Mouse (Mus musculus): ENCODE data around the gene Gpc2.

Gene Gpc2

DNA sequence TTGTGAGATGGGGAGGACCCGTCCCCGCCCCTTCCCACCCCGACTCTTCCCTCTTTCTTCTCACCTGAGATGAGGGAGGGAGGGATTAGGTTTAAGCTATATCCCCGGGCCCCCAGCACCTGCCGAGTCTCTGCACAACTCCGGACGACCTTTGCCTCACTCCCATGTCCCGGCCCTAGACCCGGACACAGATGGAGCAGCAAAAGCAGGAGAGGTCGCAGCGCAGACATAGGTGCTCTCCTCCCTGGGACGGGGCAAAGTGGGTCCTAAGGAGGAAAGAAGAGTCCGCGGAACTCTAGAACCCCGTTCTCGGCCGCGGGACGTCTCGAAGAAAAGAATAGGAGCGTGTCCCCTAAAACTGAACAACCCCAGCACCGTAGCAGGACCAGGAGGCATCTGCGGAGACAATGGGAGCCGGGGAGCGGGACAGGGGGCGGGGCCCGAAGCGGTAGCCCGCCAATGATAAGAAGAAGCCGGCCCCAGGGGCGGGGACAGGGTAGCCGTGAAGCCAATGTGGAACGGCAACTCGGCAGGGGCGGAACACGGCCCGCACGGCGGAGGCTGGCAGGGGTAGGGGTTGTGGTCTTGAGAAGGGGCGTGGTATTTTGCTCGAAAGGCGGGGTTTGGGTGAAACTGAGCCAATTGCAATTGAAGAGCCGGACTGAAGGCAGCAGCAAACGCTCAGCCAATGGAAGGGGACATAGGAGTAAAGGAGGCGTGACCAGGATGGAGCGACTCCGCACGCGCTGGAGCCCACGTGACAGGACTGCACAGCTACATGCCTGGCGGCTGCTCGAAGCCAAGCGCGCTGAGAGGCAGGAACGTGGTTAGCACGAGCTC is at the start of gene Gpc2, which contains the start of the genes Gm43720 and Stag3:
TSS of gene Gpc2 (minus strand) at position 421 of the 840 bp plus-strand sequence.
TSS of gene Gm43720 (minus strand) at position 374 of the 840 bp plus-strand sequence.
TSS of gene Stag3 (plus strand) at position 656 of the 840 bp plus-strand sequence.
- peak; percentile 68 to 86 for DNase-seq (ENCODE audit: low spot score in 2 of 2)

DNA sequence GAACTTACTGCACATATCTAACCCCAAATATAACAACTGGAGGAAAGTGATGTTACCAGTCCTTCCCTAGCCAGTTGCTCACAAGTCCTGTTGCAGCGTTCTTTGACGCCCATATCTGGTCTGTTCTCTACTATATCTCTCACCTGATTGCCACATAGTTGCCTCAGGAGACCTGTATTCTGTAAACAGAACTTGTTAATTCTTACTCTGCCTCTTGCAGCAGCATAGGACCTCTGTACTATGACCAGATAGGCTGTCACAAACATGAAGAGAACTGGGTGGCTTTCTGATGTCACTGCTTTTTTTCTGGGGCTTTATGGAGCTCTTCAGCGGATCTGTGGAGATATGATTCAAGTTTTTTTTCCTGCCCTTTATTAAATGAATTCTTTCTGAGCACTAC is 33.0 kb upstream of the Gpc2 start:
- DNase-seq (ENCODE audit: low spot score in 2 of 2), result no peak

DNA sequence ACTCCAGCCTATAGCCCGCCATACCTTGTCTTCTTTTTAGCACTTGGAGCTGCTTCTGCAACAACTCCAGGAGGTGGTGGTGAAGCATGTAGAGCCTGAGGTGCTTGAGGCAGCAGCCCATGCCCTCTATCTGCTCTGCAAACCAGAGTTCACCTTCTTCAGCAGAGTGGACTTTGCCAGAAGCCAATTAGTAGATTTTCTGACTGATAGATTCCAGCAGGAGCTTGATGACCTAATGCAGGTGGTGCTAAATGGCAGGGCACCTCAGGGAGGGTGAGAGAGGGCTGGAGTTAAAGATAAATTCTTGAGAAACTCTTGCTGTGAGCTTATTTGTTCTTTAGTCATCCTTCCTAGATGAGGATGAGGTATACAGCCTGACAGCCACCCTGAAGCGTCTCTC is 19.8 kb upstream of the Gpc2 start:
- no peak for DNase-seq (ENCODE audit: low spot score in 2 of 2)

DNA sequence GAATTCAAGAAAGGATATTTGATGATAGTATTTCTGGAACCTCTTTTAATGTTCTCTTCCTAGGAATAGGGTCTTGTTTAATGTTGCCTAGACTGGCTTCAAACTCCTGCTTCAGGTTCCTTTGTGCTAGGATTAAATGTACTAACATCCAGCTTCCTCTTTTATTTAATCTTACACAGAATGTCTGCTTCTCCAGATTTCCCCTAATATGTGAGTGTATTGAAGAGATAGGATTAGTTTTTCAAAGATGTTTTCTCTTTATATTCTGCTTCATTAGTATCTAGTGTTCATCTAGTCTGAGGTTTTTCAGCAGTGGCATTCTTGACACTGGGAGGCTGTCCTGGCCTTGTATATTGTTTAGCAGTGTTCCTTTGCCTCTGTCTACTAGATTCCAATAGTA is 14.4 kb upstream of the Gpc2 start:
- DNase-seq (ENCODE audit: low spot score in 2 of 2), result no peak

DNA sequence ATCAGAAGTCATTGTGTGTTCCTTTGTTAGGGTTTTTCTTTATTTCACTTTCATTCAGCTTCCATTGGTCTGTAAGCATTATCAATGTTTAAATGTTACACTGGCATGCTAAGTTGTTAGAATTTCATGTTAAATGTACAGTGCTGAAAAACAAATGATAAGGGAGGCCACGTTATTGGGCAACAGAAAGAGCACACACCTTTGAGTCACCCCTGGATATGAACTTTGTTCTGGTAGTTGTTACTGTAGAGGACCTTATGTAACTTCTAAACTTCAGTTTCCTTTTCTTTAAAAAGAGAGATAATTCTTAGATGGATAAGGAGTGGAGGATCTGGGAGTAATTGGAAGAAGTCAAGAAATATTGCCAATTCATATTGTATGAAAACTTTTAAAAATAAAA is 11.8 kb upstream of the Gpc2 start:
- no peak for DNase-seq (ENCODE audit: low spot score in 2 of 2)

DNA sequence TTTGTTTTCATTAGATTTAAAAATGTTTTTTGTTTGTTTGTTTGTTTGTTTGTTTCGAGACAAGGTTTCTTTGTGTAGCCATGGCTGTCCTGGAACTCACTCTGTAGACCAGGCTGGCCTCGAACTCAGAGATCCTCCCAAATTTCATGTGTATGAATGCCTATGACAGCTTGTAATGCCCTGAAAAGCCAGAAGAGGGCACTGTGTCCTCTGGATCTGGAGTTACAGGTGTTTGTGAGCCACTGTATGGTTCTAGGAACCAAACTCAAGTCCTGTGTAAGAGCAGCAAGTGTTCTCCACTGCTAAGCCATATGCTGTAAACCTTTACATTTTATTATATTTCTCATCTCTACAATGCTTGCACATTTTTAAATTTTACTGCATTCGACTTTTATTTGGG is 8.1 kb upstream of the Gpc2 start:
- peak in 1 of 2 experiments; percentile 51 for DNase-seq (ENCODE audit: low spot score in 2 of 2)

DNA sequence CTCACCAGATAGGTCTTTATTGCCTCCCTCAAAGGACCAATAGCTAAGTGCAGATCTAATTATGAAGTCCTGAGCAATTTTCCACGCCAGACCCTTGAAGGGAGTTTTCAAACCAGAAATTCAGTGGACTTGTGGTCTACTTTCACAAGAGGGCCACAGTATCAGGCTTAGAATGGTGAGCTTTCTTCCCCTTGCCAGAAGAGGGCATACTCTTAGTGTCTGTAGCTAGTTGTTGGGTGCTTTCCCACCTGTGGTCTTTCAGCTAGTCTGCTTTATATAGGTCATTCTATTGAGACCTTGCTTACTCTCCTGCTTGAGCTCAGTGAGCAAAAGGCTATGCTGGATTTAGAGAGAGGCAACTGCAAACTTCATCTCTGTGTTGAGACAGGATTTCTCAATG is 3.7 kb upstream of the Gpc2 start:
- no peak for DNase-seq (ENCODE audit: low spot score in 2 of 2)

DNA sequence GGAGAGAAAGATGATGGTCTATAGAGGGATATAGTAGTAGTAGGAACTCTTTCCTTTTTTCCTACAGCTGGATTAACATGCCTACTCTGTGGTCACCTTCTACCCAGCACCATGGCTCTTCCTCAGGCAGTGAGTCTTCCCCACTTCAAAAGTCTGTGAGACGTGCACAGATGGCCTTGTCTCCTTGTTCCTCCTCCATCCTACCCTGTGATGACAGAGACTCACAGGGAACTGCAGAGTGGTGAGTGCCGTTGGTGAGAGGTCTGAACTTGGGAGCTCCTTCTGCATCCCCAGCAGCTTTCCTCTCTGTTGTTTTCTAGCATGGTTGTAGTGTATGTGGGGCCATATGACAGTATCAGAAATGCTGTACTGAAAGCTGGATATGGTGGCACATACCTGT is 2.0 kb upstream of the Gpc2 start:
- no peak for DNase-seq (ENCODE audit: low spot score in 2 of 2)

DNA sequence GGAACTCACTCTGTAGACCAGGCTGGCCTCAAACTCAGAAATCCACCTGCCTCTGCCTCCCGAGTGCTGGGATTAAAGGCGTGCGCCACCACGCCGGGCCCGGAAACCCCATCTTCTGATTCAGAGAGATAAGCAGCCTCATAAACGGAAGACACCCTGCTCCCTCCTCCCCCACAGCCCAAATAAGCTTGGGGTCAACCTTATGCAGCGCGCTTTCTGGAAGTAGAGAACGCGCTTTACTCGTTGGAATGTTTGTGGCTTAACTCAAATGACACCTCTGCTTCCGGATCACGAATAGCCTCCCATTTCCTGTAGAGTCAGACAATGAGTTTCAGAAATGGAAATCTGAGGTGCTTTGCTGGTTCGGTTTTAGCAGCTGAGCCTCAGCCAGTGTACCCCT is 1.0 kb upstream of the Gpc2 start:
- no peak for DNase-seq (ENCODE audit: low spot score in 2 of 2)

DNA sequence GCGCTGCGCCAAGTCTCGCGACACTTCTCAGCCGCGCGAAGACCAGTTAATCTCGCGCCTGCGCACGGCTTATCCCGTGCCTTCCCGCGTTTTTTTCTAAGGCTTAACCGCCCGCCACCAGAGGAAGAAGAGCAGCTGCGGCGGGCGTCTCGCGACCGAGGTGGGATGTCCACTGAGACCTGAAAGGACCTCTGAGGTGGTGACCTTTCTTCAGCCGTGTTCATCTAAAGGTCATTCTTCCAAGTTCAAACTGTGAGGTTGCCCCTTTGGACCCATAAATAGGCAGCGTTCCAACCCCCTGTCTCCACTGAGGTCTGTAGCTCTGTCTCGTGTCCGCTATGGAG is 592 bp upstream of the Gpc2 start:
- DNase-seq (ENCODE audit: low spot score in 2 of 2), result no peak

DNA sequence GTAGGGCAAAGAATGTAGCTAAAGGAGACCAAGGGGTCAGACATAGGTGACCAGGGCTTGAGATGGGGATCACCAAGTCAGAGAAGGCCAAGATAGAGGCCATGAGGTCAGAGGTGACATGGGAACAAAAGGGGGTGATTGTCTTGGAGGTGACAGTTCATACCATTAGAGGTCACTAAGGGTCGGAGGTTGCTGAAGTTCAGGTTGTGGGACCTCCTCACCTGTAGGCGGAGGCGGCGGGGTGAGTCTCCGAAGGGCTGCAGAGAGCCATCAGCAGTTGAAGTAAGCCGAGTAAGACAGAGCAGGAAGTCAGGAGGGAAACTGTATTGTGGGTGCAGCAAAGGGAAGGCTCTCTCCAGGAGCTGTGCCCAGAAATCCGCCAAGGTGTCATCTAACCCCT is 1.8 kb downstream of the Gpc2 start:
- DNase-seq (ENCODE audit: low spot score in 2 of 2), result no peak

DNA sequence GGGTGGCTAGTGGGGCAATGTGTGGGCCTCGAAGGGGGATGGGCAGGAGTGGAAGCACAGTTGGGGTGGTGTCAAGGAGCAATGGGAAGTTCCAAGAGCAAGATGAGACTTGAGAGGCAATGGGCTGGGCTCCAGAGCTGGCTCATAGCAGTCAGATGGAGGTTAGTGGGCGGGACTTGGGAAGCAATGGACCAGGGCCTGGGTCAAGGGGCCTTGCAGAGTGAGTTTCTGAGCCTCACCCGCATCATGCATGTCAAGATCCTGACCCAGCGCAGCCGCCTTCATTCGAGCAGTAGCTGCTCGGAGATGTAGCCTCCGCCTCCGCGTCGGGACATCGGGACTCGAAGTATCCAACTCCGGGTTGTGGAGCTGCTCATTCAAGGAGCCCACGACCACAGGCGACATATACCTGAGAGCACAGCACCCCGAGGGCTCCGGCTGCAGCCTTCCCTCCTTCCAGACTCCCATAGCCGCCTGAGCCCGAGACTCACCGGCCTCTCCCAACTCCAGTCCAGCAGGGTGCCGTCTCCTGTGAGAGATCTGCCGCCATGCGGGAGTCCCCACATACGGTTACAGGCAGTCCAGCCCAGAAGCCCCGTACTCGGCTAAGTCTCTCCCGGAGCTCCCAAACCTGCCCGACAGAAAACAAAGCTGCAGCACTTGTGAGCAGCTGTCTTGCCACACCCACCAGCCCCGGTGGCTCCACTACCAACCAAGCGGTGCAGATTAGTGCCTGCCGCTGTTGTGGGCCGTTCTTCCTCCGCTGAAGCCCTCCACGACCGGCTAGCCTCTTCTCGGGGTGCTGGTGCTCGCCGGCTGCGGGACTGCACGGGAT is 4.4 kb downstream of the Gpc2 start:
- no peak for DNase-seq (ENCODE audit: low spot score in 2 of 2)

DNA sequence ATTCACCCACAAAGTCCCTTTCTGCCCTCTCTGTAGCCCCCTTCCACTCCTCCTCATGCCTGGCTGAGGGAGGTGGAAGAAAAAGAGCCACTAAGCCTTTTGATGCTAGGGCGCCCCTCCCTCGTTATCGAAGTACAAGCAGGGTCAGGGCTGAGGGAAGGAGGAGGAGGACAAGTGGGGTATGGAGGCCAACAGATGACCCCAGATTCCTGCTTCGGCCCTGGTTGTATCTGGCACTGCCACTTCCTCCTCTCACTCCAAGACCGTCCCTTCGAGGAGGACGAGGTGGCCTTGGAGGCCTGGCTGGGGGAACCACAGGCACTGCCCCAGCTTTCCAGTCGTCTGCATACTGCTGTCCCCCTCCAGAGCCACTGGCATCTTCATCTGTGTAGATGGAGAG is 5.6 kb downstream of the Gpc2 start:
- no peak for DNase-seq (ENCODE audit: low spot score in 2 of 2)

DNA sequence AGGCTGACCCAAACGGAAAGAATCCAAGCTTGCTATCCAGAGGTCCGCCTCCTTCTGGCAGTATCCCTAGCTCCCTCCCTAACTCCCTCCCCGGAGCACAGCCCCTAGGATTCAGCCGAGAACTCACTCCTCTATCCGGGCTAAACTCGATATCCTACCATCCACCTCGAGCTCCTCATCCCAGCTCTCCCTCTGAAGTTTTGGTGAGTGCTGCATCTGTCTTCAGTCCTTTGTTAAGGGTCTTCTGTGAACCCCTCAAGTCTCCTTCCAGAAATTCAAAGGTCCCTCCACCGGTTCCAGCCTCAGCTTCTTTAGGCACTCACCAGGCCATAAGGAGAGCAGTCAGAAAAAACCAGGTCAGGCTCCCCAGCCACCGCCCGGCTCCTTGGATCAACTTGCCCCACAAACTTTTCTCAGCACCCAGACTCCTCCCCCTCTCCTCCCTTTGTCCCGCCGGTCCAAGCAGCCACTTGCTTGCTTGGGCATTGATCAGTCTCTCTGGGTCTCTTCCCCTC is 7.3 kb downstream of the Gpc2 start, which contains the start of gene Gal3st4:
TSS of gene Gal3st4 (minus strand) at position 432 of the 515 bp plus-strand sequence.
- DNase-seq (ENCODE audit: low spot score in 2 of 2), result no peak

DNA sequence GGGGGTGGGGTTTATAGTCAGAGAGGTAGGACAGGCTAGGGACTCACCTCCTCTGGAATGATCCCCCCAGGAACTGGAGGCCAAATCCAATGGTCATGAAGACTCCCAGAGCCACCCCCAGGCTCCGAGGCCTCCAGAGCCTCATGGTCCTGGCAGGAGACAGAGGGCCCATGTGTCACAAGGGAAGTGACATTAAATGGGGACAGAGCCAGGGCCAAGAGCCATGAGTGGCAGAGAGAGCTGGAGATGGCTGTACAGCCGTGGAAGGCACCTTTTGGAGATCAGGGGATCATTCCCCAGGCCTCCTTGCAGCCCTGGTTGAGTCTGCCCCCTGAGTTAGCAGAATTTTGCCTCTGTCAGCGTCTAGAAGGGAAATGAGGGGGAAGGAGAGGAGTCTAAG is 8.6 kb downstream of the Gpc2 start:
- DNase-seq (ENCODE audit: low spot score in 2 of 2), result peak in 1 of 2 experiments; percentile 1

DNA sequence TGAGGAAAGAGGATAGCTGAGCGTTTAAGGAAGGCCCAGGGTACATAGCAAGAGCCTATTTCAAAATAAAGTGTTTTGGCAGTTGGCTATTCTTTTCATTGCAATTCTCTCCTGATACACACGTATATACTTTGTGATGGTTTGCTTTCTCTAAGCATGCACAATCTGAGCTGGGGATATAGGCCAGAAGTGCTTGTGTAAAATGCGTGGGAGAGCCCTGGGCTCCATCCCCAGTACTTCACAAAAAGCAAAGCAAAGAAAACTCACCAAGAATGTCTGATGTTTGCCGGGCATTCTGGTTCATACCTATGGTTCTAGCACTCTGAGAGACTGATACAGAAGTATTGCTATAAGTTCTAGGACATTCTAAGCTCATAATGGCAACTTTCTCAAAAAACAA is 10.8 kb downstream of the Gpc2 start:
- no peak for DNase-seq (ENCODE audit: low spot score in 2 of 2)

DNA sequence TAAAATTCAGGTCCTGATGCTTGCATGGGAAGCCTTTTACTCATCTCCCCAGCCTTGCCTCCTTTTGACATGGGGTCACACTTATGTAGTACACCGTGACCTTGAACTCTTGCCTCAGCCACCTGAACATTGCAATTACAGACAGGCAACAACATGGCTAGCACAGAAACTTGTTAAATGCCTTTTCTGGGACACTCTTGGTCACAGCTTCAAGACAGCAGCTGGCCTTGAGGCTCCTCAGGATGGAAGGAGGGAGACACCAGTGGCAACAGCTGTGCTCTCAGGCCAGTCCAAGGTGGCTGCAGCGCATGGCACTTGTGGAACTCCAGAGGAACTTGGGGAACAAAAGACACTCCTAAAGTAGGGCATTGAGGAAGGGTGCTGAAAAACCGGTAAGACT is 12.7 kb downstream of the Gpc2 start:
- DNase-seq (ENCODE audit: low spot score in 2 of 2), result no peak

DNA sequence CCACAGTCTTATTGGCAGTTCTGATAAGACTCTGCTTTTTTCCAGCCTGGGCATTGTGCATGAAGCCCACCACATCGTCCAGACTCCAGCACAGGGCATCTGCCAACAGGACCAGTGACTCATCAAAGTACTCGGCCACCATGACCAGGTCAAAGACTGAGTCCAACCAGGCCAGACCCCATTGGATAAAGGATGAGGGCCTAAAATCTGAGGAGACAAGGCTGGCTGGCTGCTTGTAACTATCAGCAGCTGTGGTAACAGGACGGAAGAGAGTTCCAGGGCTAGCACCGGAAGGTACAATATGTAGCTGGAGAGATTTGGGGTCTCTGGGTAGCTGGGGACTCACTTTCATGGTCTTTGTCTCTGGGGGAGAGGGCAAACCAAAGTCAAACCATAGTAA is 14.1 kb downstream of the Gpc2 start:
- DNase-seq (ENCODE audit: low spot score in 2 of 2), result no peak

DNA sequence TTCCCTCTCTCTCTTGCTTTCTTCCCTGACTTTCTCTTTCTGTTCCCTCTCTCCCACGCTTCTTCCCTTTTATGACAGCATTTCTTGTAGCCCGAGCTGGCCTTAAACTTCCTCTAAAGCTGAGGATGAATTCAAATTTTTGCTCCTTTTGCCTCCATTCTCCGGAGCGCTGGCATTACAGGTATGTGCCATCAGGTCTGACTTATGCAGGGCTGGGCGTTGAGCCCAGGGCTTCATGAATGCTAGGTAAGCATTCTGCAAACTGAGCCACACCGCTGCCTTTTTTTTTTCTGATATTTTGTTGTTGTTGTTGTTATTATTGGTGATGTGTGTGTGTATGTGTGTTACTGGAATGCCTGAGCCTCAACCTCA is 15.6 kb downstream of the Gpc2 start:
- DNase-seq (ENCODE audit: low spot score in 2 of 2), result no peak

DNA sequence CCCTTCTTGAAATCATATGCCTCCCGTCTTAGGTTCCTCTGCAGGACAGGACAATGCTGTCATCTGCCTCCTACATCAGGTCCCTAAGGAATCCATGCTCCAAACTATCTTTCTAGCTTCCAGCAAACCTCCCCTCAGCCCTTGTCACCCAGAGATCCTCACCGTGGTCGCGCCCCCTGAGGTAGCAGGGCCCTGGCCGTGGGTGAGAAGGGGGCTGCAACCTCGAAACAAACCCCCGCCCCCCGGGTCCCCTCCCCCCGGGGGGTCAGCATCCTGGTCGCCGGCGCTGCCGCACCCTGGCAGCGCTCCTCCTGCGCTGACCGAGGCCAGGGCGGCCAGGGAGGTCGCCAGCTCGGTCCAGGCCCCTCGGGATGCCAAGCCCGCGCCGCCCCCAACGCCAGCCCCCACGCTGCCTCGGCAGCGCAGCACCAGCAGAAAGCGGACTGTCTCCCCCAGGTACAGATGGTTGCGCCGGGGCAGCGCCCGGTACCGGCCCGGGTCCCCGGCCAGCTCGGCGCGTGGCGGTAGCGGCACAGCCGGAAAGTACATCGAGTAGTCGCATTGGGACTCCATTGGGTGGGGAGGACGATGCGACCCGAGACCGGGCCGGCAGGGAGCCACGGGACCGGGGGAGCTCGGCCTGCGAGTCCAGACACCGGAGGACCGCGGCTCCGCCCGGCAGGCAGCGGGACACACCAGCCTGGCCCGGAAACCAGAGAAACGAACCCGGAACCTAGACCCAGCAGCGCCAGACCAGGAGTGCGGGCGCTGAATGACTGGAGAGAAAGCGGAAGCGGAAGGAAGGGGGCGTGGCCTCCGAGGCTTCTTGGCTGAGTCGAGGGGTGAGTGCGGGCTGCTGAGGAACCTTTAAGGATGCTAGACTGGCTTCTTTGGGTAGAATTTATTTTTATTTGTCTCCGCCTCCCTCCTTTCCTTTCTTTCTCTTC is 16.3 kb downstream of the Gpc2 start, which contains the start of gene BC037034:
TSS of gene BC037034 (minus strand) at position 774 of the 947 bp plus-strand sequence.
- peak; percentile 88 to 96 for DNase-seq (ENCODE audit: low spot score in 2 of 2)

DNA sequence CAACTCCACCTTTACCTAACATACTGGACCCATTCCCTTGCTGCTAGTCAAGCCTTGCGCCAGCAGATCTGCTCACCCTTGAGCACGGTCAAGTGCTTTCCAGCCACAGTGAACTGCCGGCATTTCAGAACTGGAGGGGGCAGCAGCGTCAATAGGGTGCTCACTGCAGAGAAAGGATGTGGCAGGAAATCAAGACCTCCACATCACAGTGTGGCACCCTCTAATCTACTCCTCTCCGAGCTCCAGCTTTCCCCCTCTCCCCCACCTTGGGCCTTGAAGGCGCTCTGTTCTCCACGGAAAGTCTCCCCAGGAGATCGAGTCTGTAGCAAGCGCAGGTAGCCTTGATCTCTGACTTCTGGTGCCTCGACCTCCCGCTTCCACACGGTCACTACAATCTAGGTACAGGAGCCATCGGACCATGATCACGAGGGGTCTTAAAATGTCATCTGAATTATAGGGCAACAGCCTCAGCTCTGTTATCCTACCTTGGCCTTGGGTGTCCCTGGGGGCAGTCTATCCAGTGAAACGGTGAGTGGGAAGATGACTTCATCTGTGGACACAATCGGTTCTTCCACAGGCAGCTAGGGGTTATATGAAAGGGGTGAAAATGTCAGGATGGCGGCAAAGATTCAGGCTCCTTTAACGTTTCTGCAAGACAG is 17.1 kb downstream of the Gpc2 start:
- DNase-seq (ENCODE audit: low spot score in 2 of 2), result no peak

Measured in spleen, postnatal 10 days (tissue).